9 mouse cellular contexts compared by ENCODE assay signal in the genomic region with DNA sequence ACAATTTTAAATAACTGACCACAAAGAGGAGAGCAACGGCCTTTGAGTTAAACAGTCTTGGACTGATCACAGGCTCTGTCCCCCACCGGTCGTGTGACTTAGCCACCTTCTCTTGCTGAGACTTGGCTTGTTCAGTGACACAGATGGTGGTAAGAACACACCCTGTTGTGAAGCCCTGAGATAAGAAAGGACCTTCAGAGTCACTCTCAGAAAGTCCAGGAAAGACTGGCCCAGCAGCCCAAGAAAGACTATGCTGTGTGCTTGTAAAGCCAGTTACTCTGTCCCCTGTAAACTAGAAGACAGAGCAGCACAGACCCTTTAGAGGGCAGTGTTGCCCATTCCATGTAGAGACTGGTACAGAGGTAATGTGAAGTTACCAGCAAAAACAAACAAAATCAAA. TPM values are rescaled to one million over a fixed set of nuclear protein-coding genes. Genes with fewer than 3 reads are reported as not detected.
DNase-seq lines count a peak whose midpoint lies in the region; ATAC-seq and TF ChIP-seq lines count a peak whose summit lies in the region.
"Had no signal": no experiment of that assay in that cellular context is flagged by ENCODE, and none has a peak within 500 bp of the region (broad histone marks: within the 10 kb centered on the region; RNA-seq: fewer than 3 reads in every experiment).

No protein-coding gene starts in this region.

- H3K36me3 ChIP-seq in heart, embryonic 16.5 days (ENCODE audit: control insufficient read depth, insufficient read depth) = no peaks in the 10 kb centered on the region
- no peaks in the 10 kb centered on the region for H3K36me3 ChIP-seq in limb, embryonic 15.5 days
- H3K36me3 ChIP-seq: embryonic facial prominence, embryonic 12.5 days had no signal

- TF ChIP-seq POLR2A in bone marrow, adult 2 months (IDR thresholded peaks at IDR 0.05; ENCODE audit: borderline replicate concordance, control insufficient read depth, low read depth, low read length) = 0 out of 2 replicates have a peak, but pooled peaks have one; percentile 31

- peak; percentile 75 for TF ChIP-seq CTCF in layer of hippocampus, adult 2 months (conservative IDR thresholded peaks at IDR 0.05)
- TF ChIP-seq CTCF in bone marrow, adult 2 months (IDR thresholded peaks at IDR 0.05; ENCODE audit: control insufficient read depth, insufficient read depth, low read length) = no peak

- no peak overlapping the region for H3K27ac ChIP-seq in layer of hippocampus, adult 2 months
- H3K27ac ChIP-seq in bone marrow, adult 2 months (ENCODE audit: control insufficient read depth, insufficient read depth, low read depth, low read length, poor library complexity) = peak overlapping the region; percentile 81
- H3K27ac ChIP-seq in heart, embryonic 16.5 days (ENCODE audit: low read length) = no peak overlapping the region
- no peak overlapping the region for H3K27ac ChIP-seq in limb, embryonic 15.5 days
- H3K27ac ChIP-seq: embryonic facial prominence, embryonic 12.5 days had no signal

- H3K9ac ChIP-seq in heart, embryonic 16.5 days (ENCODE audit: low read length) = no peak overlapping the region
- H3K9ac ChIP-seq in limb, embryonic 15.5 days = no peak overlapping the region

- ATAC-seq in heart, embryonic 16.5 days (replicated peaks; ENCODE audit: extremely low read depth, insufficient read depth, low FRiP score) = no peak
- no peak for ATAC-seq in limb, embryonic 15.5 days (ENCODE audit: insufficient number of reproducible peaks, low FRiP score, low TSS enrichment, low read depth)

- peak overlapping the region; percentile 3; the same call in 1 of the 2 replicates for H3K4me2 ChIP-seq in heart, embryonic 16.5 days (ENCODE audit: low read depth, low read length)
- no peak overlapping the region for H3K4me2 ChIP-seq in limb, embryonic 15.5 days

- no peak for DNase-seq in layer of hippocampus, adult 2 months (ENCODE audit: low spot score in 2 of 2)
- no peak for DNase-seq in layer of hippocampus, adult 9-11 months
- DNase-seq in spleen, postnatal 36 days (ENCODE audit: low spot score in 2 of 2) = peak; percentile 49 to 69
- DNase-seq in right cerebral cortex, postnatal 4 days = no peak
- no peak for DNase-seq in frontal cortex, postnatal 14 days (ENCODE audit: low spot score in 2 of 2)

- no peaks in the 10 kb centered on the region for H3K9me3 ChIP-seq in heart, embryonic 16.5 days (replicated peaks; ENCODE audit: control insufficient read depth, low read length)
- H3K9me3 ChIP-seq in limb, embryonic 15.5 days = no peaks in the 10 kb centered on the region
- H3K9me3 ChIP-seq: embryonic facial prominence, embryonic 12.5 days had no signal

- no peak overlapping the region for H3K4me3 ChIP-seq in layer of hippocampus, adult 2 months
- peak overlapping the region; percentile 35 for H3K4me3 ChIP-seq in bone marrow, adult 2 months (replicated peaks; ENCODE audit: control insufficient read depth, low read depth, low read length)
- peak overlapping the region; percentile 67; the same call in 1 of the 2 replicates for H3K4me3 ChIP-seq in heart, embryonic 16.5 days (ENCODE audit: low read length)
- H3K4me3 ChIP-seq in limb, embryonic 15.5 days = peak overlapping the region; percentile 58; the same call in 1 of the 2 replicates

- 47% methylated on average over 3 of the region's 3 CpGs for WGBS in bone marrow, adult 2 months
- WGBS in heart, embryonic 16.5 days = 54% methylated on average over 3 of the region's 3 CpGs
- 75% methylated on average over 3 of the region's 3 CpGs for WGBS in limb, embryonic 15.5 days

- H3K27me3 ChIP-seq in heart, embryonic 16.5 days (ENCODE audit: control insufficient read depth, insufficient read depth, low read length) = no peaks in the 10 kb centered on the region
- H3K27me3 ChIP-seq in limb, embryonic 15.5 days = no peaks in the 10 kb centered on the region
- H3K27me3 ChIP-seq: embryonic facial prominence, embryonic 12.5 days had no signal

- H3K4me1 ChIP-seq in bone marrow, adult 2 months (ENCODE audit: control insufficient read depth, insufficient read depth, low read length) = no peaks in the 10 kb centered on the region
- peaks cover 11% of the 10 kb centered on the region for H3K4me1 ChIP-seq in heart, embryonic 16.5 days (ENCODE audit: control insufficient read depth, insufficient read depth, low read length)
- H3K4me1 ChIP-seq in limb, embryonic 15.5 days = peaks cover 14% of the 10 kb centered on the region

RNA-seq across cellular contexts. Expression of a gene that starts 3.2 kb away (rescaled TPM):
- 1 to 10 TPM; 1.9 to 2.5 TPM for total RNA-seq in layer of hippocampus, adult 2 months (2021)
- polyA plus RNA-seq in bone marrow, adult 2 months (2011; ENCODE audit: insufficient read depth, insufficient read length, low replicate concordance, missing spikeins) = 2.4 and 6.2 TPM in 2 replicates
- 8.9 and 9.9 TPM in 2 replicates for polyA plus RNA-seq in heart, embryonic 16.5 days (2015; fragmentation: Nextera tagmentation; extraction: Ambion mirVana)
- polyA plus RNA-seq in limb, embryonic 15.5 days (2015; fragmentation: Nextera tagmentation; extraction: Ambion mirVana) = 5.4 and 5.9 TPM in 2 replicates

RNA-seq across cellular contexts. Expression of a gene that starts 26.7 kb away (rescaled TPM):
- total RNA-seq in layer of hippocampus, adult 2 months (2021) = 10 to 100 TPM; 58.9 to 60.5 TPM
- 51.5 and 56.9 TPM in 2 replicates for polyA plus RNA-seq in bone marrow, adult 2 months (2011; ENCODE audit: insufficient read depth, insufficient read length, low replicate concordance, missing spikeins)
- polyA plus RNA-seq in heart, embryonic 16.5 days (2015; fragmentation: Nextera tagmentation; extraction: Ambion mirVana) = 71.5 and 77.1 TPM in 2 replicates
- polyA plus RNA-seq in limb, embryonic 15.5 days (2015; fragmentation: Nextera tagmentation; extraction: Ambion mirVana) = 101 and 104 TPM in 2 replicates

Comparison
In these comparisons a context has a peak if more than half of its experiments do, and no peak if none do; other contexts are left out.
1. DNase-seq: peak in spleen, postnatal 36 days (2 of 2); none in layer of hippocampus, adult 2 months (0 of 2), layer of hippocampus, adult 9-11 months (single experiment), right cerebral cortex, postnatal 4 days (single experiment) and frontal cortex, postnatal 14 days (0 of 2).